Mouse (Mus musculus): Measurements from ENCODE around the gene Amz2. TPM values are rescaled to one million over a fixed set of nuclear protein-coding genes. Genes with fewer than 3 reads are reported as not detected.

Gene Amz2
- total RNA-seq, 1 experiment from 2014 or later: 41.0 TPM

DNA sequence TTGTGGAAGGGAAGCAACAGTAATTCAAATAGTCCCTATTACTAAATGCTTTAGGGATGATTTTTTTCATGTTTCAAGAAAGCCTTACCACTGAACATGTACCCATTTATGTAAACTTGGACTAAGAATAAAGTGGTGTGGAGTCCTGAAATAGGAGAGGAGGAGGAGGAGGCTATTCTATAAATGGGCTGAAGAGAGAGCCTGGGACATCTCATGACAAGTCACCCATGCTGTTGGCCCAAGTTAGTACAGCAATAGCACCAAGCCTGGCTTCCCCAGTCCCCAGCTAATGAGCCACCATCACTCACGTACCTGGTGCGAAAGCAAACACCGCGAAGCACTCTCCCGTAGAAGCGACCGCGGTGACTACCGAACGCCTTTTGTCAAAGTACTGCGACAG is 32.4 kb downstream of the Amz2 start:
- ATAC-seq (ENCODE audit: extremely low read depth, insufficient number of reproducible peaks, low FRiP score, poor library complexity, severe bottlenecking): no peak

DNA sequence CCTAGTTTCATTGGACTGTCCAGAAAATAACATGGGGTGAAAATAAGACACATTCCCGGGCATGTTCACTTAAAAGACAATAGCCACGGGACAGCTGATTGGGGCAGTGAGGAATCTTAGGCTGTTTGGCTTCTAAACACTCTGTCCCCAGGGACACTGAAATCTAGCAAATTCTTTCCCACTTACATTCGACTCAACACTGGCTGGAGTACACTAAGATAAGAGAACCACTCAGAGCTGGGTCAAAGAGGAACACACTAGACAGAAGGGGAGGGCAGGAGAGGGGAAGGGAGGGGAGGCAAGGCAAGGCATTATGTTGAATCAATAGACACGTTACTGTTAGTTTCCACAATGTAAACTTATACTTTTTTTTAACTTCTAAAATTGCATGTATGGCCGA is 34.8 kb downstream of the Amz2 start:
- ATAC-seq (ENCODE audit: extremely low read depth, insufficient number of reproducible peaks, low FRiP score, poor library complexity, severe bottlenecking): no peak

DNA sequence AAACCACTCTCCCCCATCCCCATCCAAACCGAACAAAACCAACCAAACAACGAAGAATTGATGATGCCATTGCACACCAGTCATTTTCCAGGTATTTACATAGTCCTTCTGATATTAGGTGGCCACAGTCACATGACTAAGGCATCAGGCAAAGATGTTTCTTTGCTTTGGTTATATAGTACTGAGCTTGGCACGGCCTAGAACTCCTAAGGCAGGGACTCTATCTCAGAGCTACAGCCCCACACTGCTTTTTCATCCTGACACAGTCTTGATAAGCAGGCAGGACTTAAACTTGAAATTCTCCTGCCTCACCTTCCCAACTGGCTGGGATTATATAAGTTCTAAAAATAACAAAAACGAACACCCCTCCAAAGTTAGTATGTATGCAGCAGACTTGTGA is 39.3 kb downstream of the Amz2 start:
- ATAC-seq (ENCODE audit: extremely low read depth, insufficient number of reproducible peaks, low FRiP score, poor library complexity, severe bottlenecking): no peak

DNA sequence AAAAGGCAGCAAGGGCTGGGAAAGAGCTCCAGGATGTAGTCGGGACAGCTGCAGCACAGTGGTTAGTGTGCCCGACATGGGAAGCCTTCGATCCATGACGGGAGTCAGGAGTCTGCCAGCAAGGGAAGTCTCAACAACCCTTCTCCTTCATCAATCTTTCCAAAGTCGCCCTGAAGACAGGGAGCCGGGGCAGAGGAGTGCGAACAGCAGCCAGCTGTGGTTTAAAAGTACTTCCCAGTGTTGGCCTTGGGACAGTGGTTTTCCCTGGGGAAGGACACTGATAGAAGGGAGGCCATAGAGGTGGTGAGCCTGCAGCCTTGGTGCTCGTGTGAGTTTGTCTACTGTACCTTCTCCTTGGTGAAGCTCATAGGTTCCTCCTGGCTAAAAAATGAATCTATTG is 41.2 kb downstream of the Amz2 start:
- no peak for ATAC-seq (ENCODE audit: extremely low read depth, insufficient number of reproducible peaks, low FRiP score, poor library complexity, severe bottlenecking)

DNA sequence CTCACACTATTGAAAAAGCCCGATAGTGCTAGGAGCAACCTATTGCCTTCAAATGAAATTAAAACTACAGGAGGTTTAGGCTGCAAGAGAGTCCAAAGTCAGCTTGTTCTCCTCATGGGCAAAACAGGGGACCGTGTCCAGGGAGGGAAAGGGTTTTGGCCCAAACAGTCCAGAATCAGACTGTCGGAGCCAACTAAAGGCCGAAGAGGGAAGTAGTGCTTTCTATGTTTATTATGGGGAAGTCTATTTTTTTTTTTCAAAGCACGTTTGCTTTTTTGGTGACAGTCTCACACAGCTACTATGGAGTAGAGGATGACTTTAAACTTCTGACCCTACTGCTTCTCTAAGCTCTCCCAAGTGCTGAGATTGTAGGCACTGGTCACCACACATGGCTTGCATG is 42.4 kb downstream of the Amz2 start:
- no peak for ATAC-seq (ENCODE audit: extremely low read depth, insufficient number of reproducible peaks, low FRiP score, poor library complexity, severe bottlenecking)

DNA sequence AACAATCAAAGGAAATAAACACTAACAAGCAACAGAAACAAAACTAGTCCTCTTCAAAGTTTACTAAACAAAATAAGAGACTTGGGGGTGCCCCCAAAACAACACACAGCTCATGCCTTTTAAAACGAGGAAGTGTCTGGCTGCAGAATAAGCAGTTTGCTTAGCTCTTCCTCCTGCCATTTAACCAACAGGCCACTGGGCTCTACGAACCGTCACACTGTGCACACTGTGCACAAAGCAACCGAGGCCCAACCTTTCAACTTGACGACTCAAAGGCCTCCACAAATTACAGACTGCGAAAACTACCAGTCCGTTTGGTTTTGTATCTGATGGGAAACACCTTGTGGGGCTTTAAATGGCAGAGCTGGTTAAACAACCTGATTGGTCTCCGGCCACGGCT is 44.4 kb downstream of the Amz2 start:
- ATAC-seq (ENCODE audit: extremely low read depth, insufficient number of reproducible peaks, low FRiP score, poor library complexity, severe bottlenecking): peak; percentile 13; the same call in 1 of the 2 replicates

DNA sequence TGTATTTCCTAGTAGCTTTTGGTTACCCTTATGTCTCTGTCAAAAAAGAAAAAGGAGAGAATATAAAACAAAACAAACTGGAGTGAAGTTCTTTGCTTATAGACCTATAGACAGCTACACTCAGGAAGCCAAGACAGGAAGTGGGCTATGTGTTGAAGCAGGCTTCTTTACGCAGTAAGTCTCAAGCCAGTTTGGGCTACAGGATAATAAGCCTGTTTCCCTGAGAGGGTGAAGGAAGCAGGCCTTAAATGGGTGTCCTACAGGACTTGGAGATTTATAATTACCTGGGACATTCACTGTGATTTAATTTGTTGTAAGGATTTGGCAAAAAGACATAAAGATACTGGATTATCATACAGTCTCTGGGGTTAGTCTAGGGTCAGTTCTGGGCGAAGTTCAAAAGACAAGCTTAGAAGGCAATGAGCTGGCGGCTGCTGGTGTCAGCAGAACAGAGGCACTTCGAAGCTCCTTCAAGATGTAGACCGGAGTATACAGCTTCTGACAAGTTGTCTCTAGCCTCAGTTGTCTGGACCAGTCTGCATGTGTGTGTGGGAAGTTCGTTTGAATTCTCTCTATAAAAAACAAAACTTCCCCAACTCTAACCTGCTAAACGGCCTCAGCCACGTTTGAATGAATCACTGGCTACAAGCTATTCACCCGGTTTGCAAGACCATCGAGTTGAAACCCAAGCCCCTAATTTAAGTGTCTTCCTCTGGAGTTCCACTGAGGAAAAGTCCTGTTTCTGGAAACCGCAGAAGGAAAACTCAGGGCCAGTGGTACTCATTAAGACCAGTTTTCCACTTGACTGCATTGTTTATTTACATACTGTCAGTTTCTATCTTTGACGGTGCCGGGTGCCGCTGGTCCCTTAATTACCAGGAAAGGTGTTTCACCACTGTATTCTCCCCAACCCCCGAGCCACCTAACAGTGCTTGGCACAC is 45.4 kb downstream of the Amz2 start:
- no peak for ATAC-seq (ENCODE audit: extremely low read depth, insufficient number of reproducible peaks, low FRiP score, poor library complexity, severe bottlenecking)

DNA sequence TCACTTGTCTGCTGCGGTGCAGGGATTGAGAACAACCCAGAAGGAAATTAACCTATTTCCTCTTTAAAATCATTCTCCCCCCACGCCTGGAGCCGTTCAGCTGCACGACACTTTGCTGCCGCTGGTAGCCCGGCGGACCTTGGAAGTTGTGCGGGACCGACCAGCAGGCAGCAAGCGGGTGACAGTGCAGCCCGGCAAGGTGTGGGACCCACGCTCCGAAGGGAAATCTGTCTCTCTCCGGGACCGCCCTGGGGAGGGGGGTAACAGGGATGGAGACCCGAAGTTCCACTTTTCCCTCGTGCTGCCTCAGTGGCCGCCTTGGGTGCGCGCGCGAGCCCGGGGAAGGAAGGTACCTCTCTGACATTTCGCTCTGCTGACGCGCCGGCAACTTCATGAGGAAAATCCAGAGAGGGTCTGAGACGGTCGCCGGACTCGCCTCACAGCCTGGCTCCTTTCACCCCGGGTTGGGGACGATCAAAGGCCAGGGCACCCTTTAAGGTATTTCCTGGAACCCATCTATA is 46.5 kb downstream of the Amz2 start:
- ATAC-seq (ENCODE audit: extremely low read depth, insufficient number of reproducible peaks, low FRiP score, poor library complexity, severe bottlenecking): peak; percentile 23

DNA sequence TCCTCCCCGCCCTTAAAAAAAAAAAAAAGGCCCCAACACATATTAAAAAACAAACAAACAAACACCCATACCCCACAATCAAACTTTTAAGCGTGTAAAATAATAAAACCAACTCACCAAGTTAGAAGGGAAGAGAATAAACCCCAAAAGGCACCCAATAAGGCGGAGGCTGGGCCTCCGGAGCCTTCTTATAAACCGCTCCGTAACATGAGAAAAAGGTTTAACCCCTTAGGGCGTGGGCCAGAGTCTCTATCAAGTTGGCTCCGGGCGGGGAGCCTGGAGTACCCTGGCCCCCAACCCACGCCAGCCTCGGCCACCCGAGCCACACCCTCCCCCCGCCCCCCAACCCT is 47.0 kb downstream of the Amz2 start:
- 0 out of 2 replicates have a peak, but pooled peaks have one; percentile 1 for ATAC-seq (ENCODE audit: extremely low read depth, insufficient number of reproducible peaks, low FRiP score, poor library complexity, severe bottlenecking)

DNA sequence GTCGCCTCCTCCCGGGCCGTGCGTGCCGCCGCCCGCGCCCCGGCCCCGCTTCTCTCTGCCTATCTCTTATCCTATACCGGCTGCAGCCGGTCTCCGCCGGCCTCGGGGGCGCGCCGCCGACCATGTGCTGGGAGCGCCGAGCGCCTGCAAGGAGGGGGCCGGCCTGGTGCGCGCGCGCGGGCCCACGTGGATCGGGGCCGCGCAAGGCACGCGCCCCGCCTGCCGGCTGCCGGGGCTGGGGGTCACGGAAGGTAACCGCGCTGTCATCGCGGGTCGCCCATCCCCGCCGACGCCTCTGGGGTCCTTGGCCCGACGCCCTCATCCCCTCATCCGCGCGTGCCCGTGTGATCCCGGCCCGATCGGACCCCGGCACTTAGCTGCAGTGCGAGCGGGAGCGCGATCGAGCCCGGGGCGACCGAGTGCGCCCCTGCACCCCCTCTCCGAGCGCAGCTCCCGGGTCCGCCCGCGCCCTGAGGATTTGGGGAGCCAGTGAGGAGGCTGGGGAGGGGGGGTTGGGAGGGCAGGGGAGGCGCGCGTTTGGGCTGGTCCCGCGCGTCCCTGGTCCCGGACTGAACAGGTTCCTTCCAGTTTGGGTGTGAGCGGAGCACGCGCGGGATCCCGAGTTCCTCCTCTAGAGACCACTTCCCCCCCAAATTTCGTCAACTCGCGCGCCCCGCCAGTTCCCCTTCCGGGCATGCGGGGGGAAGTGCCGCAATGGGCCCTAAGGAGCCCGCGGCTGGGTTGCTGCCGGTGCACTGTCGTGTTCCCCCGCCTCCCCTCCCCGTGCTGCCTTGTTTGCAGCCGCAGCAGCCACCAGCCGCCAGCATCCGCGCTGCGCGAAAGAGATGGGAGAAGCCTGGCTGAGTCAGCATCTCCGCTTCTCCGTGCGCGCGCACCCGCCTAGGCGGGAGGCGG is 47.7 kb downstream of the Amz2 start, which contains the start of the genes Arsg and Slc16a6:
Gene Arsg (plus strand): TSS at position 204 of the 915 bp plus-strand sequence.
Gene Slc16a6 (minus strand): TSS at position 428 of the 915 bp plus-strand sequence.
- peak; percentile 81 for ATAC-seq (ENCODE audit: extremely low read depth, insufficient number of reproducible peaks, low FRiP score, poor library complexity, severe bottlenecking)

DNA sequence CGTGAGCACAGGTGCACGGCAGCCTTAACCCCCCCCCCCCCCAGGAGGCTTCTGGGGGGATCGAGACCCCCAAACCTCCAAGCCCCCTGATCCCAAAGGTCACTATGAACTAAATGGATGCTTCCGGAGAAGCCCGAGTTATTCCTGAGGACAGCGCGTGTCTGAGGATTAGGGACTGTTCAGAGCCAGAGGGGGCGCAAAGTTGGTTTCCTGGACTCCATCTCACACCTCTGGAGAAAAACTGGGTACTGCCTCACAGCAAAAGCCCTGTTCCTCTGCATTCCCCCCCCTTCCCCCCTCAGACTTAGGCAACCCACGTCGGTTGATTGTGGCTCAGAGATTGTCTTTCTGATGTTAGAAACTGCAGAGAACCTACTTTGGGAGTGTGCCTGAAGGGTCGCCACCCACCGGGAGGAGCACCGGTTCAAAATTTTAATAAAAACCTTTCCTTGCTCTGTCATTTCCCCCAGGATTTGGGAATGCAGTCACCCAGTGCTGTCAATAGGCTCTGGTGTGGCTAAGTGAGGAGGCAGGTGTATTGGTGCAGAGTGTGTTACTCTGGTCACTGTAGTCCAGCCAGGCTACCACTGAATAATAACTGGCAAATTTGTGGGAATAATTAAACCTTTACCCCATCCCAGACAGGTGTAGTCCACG is 48.5 kb downstream of the Amz2 start:
- ATAC-seq (ENCODE audit: extremely low read depth, insufficient number of reproducible peaks, low FRiP score, poor library complexity, severe bottlenecking): no peak

DNA sequence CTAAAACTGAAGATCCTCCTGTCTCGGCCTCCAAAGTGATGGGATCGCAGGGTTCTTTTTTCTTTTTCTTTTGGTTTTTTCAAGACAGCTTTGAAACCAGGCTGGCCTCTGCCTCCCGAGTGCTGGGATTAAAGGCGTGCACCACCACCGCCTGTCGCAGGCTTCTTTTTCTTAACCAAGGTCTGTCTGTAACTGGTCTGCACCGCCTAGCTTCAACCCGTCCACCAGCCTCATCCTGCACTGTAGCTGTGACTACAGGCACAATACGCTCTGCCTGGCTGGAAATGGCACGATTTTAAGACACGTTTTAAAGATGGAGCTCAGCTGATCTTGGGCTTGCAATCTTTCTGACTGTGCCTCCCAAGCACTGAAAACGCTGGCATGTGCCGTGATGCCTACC is 49.1 kb downstream of the Amz2 start:
- no peak for ATAC-seq (ENCODE audit: extremely low read depth, insufficient number of reproducible peaks, low FRiP score, poor library complexity, severe bottlenecking)

DNA sequence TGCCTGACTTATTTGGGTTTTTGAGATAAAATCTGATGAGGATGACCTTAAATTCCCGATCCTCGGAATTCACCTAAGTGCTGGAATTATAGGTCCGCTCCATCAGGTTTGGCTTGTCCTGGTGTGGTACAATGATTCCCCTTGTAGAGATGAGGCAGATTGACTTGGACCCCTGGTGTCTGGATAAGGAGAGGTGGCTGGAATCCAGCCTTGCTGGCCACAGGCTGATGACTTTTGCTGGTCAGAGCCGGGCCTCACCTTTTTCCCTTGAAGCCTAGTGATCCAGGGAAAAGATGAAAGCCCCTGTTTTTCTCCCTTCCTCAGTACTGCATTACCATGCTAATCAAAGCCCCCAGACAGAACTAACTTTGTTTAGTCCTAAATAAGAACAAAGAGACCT is 50.0 kb downstream of the Amz2 start:
- no peak for ATAC-seq (ENCODE audit: extremely low read depth, insufficient number of reproducible peaks, low FRiP score, poor library complexity, severe bottlenecking)

DNA sequence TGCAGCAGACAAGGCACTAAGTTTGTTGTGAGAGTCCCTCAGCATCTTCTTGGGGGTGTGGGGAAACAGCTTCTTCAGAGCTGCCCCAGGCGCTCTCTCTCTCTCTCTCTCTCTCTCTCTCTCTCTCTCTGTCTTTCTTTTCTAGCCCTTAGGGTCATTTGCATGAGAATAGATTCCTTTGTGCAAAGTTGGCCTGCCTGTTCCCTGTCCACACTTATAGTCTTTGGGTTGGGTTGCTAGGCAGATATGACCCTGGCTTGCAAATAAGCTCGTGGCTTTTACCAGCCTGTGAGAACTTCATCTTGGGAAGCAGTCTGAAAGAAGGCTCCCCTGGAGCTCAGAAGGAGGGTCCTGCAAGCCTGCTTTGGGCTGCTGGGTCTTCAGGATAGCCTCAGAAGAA is 50.5 kb downstream of the Amz2 start:
- no peak for ATAC-seq (ENCODE audit: extremely low read depth, insufficient number of reproducible peaks, low FRiP score, poor library complexity, severe bottlenecking)

DNA sequence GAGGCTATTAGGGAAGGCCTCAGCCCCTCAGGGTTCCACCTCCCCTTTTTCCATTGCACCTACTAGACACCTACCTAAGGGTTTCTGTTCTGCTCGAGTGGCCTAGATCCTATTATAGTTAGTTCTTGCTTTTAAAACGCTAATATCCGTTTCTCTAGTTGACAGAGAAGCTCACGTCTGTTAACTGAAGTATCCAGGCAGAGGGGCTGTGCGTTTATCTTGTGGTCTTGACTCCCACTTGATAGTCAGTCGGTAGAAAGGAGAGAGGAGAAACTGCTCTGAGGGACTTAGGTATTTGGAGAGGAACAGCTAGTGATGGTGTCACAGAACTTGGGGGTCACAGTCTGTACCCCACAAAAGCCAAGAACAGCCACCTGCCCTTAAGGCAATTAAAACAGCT is 50.9 kb downstream of the Amz2 start:
- ATAC-seq (ENCODE audit: extremely low read depth, insufficient number of reproducible peaks, low FRiP score, poor library complexity, severe bottlenecking): no peak

DNA sequence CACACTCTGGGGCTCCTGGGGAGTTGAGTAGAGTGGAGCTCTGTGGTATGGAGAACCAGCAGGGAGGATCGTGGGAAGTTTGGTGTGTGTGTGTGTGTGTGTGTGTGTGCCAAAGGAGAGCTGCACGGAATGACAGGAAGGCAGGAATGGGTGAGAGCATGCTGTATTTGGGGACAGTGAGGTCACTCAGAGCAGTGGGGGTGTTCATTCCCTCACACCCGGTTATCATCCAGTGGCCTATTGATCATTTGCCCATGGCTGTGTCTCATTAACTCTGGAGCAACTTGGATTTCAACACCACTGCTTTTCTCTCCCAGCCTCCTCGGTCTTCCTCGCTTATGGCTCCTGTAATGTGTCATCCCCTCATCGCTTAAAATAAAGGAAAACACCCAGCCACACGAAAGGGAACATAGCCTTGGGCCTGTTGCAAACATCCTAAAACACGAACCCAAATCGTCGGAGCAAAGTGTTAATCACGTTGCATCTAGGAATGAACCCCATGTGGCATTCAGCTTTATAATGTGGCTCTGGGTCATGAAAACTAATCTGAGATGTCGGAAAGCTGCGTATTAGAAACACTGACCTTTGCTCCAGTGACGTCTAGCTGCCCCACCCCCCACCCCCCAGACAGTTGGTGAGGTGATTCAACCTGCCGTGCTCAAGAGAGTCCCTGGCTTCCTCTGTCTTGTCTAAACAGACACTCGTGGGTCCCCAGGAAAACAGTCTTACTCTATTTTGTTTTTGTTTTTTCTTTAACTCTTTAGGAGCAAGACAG is 52.0 kb downstream of the Amz2 start:
- no peak for ATAC-seq (ENCODE audit: extremely low read depth, insufficient number of reproducible peaks, low FRiP score, poor library complexity, severe bottlenecking)

DNA sequence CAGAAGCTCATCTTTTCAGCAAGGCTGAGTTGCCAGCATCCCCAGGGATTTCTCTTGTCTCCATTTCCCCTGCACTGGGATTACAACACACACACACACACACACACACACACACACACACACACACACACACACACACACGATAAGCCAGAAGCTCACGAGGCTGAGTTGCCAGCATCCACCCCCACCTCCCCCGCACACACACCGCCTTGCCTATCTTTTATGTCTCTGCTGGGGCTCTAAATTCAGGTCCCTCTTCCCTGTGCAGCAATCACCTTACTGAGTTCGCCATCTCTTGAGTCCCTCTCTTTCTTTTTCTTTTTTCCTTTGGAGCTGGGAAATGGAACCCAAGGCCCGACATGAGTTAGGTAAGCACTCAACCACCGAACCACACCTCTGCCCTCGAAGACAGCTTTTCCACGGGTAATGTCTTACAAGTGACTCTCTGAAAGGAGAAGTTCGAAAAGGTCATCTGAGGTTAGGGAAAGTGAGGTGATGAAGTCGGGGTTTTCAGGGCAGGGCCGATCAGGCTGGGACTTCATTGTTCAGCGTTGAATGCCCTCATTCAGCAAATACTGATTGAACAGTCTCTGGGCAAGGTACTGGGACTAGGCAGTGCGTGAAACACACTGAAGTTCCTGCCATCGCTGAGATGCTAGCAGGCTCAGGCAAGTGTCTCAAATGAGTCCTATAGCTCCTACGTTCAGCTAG is 54.0 kb downstream of the Amz2 start:
- ATAC-seq (ENCODE audit: extremely low read depth, insufficient number of reproducible peaks, low FRiP score, poor library complexity, severe bottlenecking): peak; percentile 76

DNA sequence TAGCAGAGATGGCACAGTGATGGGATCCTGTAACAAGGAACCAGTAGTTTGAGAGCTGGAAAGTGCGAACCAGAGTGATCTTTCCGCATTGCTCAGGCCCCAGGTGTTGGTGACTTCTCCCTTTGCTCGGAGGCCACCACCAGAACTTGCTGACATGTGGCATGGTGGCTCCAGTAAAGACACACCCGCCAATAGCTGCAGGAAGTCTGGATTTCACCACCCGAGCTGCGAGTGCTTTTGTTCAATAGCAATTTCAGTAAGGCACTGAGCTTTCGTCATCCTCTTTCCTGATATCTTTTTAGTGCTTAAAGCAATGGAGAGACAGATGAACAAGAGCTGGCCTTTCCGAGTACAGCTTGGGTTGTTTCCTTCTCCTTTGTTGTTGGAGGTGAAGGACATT is 54.7 kb downstream of the Amz2 start:
- peak; percentile 67 for ATAC-seq (ENCODE audit: extremely low read depth, insufficient number of reproducible peaks, low FRiP score, poor library complexity, severe bottlenecking)

Data from neutrophil, adult 5-6 weeks (primary cell).